Mouse (Mus musculus): ENCODE data around the gene Alg13.

The Alg13 gene

DNA sequence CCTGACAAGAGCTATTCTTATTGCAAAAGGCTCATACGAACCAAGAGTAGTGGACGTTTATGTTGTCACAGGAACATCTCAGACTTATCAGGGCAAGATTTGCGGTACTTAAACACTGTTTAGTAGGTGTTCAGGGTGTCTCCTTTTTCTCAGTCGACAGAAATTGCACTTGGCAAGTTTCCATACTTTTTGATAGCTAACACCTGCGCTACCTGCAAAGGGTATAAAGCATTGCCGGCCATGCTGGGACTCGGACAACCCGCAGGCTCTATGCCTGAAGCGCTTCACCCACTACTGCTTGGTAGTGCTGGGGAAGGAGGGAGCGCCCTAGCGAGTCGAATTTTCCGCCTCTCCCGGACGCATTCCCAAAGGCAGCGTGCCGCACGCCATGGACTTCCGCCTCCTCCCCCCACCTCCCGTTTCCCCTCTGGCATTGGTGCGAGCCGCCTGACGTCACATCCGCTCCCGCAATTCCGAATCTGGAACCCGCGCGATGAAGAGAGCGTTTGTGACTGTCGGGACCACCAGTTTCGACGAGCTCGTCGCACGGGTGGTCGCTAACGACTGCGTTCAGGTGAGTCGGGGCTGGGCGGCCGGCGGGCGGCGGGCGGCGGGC is at the start of gene Alg13:
TSS of gene Alg13 (plus strand) at position 257 of the 616 bp plus-strand sequence.
- peak; percentile 84 for DNase-seq (ENCODE audit: low read depth, low spot score)

DNA sequence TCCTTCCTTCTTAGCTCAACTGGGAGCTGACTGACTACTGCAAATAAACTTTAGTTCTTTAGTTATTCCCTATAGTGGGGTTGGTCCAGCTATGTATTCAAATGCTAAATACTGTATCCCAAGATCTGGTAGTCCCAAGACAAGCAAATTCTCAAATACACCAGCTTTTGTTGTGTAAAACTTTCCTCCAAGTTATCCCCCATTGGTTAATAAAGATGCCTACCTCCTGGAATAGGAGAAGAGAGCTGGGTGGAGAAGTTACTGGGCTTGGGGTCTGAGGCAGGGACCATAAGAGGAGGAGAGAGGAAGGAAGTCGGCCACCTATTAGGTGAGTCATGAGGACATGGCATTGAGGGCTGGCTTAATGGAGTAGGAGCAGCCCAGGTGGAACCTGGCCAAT is 49.0 kb upstream of the Alg13 start:
- DNase-seq (ENCODE audit: low read depth, low spot score), result no peak

DNA sequence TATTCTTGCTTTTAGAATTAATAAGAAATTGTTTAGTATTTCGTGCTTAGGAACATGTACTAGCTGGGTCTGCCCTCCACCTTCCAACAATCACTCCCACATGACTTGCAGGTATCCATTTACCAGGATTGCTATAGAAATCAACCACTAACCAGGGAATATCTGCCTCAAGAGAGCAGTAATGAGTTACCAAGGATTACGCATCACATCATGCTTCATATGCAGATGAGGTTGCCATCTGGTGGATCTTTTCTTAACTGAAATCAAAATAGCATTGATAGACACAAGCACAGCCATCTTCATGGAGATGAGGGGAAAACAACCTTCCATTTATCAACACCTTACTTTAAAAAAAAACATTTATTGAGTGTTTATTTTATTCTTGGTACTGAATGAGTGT is 16.1 kb upstream of the Alg13 start:
- DNase-seq (ENCODE audit: low read depth, low spot score), result no peak

DNA sequence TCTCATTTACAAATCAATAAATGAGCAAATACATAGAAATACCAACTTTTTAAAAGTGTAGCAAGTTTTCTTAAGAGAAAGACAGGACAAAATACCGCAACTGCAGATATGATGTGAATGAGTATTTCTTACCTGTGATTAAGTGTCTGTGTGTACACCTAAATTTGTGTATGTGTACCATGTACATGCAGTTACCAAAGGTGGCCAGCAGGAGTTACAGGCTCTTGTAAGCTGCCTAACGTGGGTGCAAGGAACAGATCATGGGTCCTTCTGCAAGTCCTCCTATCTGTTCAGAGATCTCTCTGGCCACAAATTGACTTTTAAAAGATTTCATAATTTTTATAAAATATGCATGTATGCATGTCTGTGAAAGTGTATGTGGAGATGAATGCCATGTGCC is 11.9 kb upstream of the Alg13 start:
- no peak for DNase-seq (ENCODE audit: low read depth, low spot score)

DNA sequence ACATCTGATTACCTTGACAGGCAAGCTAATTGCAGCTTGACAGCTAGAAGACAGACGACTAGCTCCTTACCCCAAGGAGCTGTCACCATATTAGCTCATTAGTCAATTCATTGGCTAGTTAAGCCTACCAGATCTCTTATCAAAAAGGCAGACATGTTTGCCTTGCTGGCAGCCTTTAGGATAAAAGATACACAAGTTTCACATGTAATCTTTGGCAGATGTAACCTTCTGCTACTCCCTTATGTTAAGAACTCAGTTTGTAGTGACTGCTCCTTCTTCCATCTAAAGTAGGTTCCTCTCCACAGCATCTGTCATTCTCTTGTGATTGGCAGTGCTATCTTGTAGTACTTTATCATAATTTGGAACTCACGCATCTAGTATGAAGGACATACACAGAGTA is 3.6 kb upstream of the Alg13 start:
- no peak for DNase-seq (ENCODE audit: low read depth, low spot score)

DNA sequence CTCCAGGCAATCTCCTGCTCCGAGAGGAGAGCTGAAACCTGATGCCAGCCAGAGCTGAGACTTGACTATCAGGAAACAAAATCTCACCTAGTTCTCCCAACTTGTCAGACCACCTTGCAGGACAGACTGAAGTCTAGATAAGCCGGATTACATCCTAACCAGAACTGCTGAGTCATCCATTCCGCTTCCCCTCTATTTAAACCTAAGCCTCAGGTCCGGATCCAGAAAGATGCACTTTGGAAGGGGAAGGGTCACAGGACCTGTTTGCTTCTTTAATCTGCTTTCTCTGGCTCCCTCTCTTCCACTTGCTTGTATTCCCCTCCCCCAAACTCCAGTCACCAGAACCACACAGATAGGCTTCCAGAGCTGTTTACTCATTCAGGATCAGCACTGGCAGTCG is 2.6 kb upstream of the Alg13 start:
- no peak for DNase-seq (ENCODE audit: low read depth, low spot score)

DNA sequence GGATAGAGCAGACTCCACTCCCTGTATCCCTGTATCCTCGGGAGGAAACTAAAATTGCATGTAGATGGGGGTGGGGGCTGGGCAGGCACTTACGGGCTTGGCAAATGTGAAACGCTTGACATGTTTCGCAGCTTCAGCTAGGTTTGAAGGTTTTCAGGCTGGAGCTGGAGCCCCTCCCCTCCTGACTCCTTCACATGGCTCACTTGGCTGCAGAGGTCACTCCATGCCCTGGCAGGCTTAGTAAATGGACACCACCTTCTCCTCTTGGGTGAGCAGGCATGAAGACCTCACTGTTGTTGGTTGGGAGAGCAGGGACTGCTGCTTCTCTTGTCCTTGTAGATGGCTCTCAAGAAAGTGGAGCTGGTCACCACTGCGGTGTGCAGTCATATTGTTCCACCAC is 1.6 kb upstream of the Alg13 start:
- DNase-seq (ENCODE audit: low read depth, low spot score), result no peak

DNA sequence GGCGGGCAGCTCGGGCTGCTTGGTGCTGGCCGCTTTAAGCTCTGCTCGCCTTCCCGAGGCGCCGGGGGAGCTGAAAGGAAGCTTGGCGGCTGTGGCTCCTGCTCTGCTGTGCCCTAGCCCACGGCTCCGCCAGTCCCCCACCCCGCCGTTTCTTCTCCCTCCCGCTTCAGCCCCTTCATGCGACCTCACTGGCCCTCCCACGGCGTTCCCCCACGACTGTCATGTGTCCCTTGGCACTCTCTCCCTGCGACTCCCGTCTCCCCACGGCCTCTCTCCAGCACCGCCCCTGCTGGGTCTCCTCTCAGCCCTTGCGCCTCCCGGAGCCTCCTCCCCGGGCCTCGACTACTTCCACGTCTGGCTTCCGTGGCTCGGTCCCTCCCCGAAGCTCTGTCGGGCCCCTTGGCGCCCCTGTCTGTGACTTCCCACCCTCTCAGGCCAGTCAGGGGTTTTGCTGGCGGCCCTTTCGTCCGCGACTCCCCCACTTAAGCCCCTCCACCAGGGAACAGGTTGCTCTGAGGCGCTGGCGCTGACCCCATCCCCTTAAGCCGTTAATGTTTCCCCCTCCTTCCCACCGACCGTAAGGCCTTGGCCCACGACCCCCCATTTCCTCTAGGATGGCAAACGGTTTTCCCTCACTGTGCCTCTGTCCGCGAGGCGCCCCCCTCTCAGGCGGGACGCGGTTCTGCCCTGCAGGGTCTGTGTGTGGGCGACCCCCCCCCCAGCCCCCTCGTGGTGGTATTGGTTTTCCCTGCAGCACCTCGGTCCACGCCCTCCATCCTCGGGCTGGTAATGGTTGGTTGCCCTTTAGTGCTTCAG is 768 bp downstream of the Alg13 start:
- no peak for DNase-seq (ENCODE audit: low read depth, low spot score)

DNA sequence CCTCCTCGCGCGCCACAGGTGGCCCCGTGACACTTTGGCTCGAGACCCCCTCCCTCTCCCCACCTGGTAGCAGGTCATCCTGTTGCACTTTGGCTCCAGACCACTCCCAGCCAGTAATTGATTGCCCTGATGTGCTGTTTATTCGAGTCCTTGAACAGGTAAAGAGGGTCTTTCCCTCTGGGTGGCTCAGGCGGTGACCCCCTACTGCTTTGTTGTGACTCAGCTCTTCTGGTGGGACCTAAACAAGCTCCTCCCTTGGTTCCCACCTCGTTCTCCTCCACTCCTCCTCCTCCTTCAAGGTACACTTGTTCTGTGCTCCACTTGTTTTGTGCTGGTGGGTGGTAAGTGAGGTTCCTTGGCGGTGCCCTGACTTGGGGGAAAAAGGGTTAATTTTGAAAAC is 1.8 kb downstream of the Alg13 start:
- DNase-seq (ENCODE audit: low read depth, low spot score), result peak; percentile 31

DNA sequence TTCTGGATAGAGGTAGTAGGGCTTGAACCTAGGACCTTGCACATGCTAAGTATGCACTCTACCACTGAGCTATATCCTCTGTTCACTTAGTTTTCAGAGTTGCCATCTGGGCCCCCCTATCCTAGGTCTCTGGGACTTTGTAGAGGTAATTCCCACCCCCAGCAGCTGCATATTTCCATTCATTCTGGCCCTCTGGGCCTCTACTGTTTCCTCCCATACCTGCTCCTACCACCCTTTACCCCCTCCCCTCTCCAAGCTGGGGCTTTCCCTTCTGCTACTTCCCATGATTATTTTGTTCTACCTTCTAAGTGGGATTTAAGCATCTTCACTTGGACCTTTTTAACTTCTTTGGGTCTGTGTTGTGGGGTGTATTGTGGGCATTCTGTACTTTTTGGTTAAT is 7.8 kb downstream of the Alg13 start:
- DNase-seq (ENCODE audit: low read depth, low spot score), result no peak

DNA sequence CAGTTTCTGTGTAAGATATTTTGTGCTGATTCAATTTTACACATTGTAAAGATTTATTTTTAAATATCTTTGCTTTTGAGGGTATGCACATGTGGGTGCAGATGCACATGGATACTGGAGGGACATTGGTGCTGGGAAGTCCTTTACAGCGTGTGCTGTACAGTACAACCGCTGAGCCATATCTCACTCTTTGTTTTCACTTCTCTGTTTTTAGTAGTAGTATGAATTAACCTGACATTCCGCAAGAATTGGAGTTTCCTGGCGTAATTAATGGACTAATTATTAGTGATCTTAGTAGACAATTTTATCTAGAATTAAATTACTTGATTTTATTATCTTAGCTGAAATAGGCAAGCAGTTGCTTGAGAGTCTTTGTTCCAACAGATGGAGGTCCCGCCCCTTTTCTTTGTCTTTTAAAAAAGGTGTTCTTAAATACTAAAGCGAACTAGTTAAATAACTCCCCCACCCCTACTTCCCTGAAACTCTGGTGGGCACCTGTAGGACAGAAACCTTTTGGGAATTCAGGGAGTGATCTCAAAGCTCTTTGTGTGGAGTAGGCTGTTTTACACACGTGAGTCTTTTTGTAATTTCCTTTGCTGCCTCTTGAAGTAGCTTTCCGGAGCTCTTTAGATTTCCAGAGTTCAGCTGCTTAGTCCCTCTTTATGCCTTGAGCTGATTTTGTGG is 17.9 kb downstream of the Alg13 start:
- no peak for DNase-seq (ENCODE audit: low read depth, low spot score)

DNA sequence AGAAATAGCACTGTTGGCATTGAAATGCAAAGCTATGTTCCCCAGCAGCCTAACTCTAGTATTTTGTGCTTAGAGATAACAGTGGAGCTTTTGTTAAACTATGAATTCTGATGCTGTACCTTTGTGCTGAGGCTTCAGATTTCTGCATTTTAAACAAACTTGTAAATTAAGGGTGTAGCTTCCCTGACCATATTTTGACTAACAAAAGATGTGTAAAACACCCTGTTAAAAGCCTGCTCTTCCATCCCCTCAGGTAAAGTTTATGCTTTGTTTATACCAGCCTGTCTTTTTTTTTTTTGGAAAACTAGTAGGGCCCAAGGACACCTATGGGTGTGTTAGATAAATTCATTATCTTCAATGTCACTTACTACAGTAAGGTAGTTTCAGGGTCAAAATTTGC is 20.3 kb downstream of the Alg13 start:
- no peak for DNase-seq (ENCODE audit: low read depth, low spot score)

DNA sequence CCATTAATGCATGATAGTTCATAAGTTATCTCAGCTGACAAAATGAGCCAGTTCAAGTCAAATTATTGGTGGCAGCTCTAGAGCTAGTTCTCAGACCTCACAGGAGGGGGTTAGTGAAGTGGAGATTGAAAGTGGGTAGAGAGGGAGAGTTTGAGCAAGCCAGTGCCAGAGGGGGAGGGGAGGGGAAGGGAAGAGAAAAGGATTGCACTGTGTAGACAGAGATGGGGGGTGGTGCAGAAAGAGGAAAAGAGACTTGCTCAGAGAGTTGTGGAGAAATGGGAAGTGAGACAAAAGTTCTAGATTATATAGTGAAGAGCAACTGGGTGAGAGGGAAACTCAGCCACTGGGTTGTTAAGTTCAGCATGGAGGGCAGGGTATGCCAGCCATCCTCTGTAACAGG is 20.8 kb downstream of the Alg13 start:
- DNase-seq (ENCODE audit: low read depth, low spot score), result no peak

DNA sequence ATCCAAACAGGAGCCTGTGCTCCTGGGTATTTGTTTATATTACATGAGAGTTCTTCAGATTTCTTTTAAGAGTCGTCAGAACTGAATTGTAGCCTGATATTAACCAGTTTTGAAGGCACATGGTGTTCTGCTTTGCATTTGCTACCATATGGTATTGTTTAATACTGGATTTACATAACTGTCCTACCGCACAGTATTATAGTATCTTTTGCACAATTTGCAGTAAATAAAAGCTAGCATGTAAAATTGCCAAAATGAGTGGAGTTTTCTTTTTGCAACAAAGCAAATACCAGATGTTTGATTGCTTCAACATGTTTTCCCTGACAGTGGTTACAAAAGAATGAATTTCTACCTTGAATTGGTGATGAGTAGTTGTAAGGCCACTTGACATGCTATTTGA is 56.6 kb downstream of the Alg13 start:
- no peak for DNase-seq (ENCODE audit: low read depth, low spot score)

DNA sequence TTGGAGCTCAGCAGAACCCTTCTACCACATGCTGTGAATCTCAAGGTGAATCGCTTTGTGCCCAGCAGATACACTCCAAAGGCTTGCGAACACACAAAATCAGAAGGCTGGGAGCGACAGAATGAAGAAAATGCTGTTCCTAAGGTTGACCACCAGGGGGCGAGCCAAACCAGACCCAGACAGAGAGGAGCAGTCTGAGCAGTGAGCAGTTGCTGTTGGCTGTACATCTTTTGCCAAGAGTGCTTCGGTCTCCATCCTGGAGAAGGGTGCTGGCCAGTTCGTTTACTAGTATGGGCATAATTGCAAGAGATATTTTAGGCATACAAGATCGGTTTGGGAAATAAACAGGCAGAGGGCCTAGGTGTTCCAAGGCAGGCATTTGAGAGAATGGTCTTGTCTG is 85.9 kb downstream of the Alg13 start:
- DNase-seq (ENCODE audit: low read depth, low spot score), result peak; percentile 31

DNA sequence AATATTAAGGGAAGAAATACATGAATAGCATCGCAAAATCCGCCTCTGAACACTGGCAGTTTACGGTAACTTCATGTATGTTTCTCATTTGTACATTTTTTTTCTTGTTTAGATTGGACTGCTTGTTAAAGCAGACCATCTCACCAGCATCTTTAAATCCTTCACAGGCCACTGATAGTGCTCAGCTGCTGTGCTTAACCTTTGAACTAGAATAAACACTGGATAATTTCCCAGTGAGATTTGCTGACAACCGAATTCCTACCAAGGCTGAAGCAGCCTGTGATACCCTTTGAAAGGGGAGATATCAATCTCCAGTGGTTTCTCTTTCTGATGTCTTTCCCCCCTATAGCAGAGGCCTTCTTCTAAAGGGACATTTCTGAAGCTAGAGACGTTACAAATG is 90.4 kb downstream of the Alg13 start:
- DNase-seq (ENCODE audit: low read depth, low spot score), result no peak

DNA sequence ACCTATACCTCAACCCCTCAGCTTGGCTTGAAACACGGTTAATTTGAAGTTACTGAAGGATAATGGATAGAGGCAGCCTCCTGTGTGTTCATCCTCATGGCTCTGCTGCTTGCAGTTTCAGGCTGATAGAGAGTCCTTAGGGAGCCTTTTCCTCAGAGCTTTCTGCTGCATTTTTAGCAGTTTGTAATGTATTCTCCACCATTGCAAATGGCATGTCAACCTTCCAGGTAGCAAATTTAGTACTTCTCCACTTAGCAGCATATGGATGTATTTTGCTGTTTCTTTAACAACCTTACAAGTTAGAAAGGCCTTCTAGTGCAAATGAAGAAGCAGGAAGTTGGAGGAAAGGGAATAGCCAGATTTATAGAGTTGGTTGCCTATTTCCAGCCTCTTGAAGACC is 102.7 kb downstream of the Alg13 start:
- DNase-seq (ENCODE audit: low read depth, low spot score), result no peak

DNA sequence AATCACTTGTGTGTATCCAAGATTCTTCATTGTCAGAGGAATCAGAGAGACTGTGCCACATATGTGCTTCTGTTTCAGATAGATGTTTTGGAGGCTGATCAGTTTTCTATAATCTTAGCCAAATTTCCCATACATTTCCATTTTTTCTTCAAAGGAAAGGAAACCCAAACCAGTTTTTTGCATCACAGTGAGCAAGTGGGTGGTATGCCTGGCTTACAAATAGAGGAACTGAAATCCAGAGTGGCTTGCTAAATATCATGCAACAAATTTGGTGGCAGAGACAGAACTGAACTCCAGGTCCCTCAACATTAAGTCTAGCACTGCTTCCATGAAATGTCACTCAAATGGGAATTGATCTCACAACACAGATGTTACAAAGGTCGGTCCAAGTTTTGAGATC is 103.5 kb downstream of the Alg13 start:
- DNase-seq (ENCODE audit: low read depth, low spot score), result no peak

DNA sequence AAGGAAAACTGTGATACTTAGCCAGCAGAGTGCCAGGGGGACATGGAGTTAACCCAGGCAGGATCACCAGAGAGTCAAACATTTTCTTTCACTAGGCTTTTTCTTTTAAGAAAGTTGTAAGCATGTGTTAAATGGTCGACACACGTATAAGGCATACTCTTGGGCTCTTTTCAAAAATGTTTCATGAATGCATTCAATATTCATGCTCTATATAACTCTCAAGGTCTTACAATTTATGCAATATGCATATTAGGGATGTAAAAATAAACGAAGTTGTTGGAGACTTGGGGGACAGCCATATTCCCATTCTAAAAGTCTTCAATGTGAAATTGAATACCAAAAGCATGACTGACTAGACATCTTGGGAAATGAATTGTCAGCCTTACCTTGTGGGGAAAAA is 106.2 kb downstream of the Alg13 start:
- no peak for DNase-seq (ENCODE audit: low read depth, low spot score)

Data from forelimb bud, embryonic 11.5 days (tissue).